Mouse (Mus musculus) CD4-positive, CD25-positive, alpha-beta regulatory T cell, adult 2 months (primary cell): ENCODE results near the gene Gm10065.
"Not testable (repeated sequence)": the region's sequence is repeated elsewhere in the genome, so short reads cannot be mapped to it uniquely, and the experiment has no call there.

Experiments used
- DNase-seq: peaks from one replicate; pipeline ENCODE4 v3.0.0-alpha.2; 2012; ENCODE audit warnings: low read depth, low spot score

Gm10065 gene

DNA sequence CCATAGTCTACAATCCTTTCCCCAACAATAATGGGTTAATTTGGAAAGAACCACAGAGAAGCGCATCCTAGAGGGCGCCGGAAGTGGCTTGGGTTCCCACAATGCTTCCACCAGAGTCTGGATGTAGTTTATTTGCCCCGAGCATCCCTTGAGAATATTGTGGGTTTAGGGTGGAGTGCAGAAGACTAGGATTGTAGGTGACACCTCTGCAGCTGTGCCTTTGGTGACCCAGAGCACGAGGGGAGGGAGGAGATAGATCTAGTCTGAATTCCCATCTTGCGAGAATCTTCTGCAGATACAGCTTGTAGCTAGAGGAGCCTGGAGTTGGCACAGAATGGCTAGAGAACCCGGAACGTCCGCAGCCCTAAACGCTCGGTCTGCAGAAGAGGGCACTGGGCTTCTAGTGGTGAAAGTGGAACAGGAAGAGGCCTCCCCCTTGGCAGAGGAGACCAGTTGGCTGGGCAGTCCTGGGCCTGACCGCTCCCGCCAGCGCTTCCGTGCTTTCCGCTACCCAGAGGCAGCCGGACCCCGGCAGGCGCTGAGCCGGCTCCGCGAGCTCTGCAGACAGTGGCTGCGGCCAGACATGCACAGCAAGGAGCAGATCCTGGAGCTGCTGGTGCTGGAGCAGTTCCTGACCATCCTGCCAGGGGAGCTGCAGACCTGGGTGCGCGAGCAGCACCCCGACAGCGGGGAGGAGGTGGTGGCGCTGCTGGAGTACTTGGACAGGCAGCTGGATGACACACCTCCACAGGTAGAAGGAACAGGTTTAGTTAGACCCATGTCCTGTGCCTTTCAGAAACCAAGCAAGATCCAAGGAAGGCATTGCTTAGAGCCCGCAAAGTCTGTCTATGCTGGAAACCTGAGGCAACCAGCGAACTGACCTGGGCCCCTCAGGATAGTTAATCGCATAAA is at the start of gene Gm10065, which contains the start of gene Zkscan4:
TSS of gene Gm10065 (minus strand) at position 683 of the 912 bp plus-strand sequence.
TSS of gene Zkscan4 (plus strand) at position 149 of the 912 bp plus-strand sequence.
- DNase-seq = peak; percentile 3

DNA sequence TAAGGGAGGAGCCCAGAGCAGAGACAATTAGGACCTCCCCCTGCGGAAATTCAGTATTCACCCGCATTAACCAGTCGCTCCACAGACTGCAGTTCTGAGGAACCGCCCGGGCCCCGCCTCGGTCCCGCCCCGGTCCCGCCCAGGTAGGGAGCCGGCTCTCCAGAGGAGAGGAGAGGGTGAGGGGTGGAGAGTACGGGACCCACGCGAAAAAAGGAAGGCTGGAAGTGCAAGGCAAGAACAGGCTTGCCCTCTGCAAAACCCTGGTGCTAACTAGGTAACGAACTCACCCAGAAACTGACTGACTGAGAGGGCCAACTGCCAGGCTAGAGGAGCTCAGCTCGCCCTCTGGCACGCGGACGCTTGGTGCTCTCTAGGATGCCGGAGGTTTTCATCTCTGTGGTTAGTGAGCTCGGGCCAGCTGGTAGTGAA is 27.0 kb upstream of the Gm10065 start:
- DNase-seq = peak; percentile 92

DNA sequence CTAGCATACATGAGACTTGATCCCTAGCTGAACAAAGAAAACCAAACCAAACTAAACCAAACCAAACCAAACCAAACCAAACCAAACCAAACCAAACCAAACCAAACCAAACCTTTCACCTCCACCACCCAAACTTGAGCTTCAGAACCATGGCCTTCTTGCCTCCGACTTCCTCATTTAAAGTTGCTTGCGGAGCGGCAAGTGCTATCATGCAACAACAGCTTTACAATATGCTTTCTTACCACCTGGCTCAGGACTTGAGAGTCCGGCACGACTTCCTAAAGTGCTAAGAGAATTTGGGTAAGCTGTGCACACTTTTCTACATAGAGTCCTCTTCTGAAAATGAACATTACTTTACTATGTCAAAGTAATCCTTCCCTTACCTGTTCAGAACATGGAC is 23.1 kb upstream of the Gm10065 start:
- DNase-seq = no peak

DNA sequence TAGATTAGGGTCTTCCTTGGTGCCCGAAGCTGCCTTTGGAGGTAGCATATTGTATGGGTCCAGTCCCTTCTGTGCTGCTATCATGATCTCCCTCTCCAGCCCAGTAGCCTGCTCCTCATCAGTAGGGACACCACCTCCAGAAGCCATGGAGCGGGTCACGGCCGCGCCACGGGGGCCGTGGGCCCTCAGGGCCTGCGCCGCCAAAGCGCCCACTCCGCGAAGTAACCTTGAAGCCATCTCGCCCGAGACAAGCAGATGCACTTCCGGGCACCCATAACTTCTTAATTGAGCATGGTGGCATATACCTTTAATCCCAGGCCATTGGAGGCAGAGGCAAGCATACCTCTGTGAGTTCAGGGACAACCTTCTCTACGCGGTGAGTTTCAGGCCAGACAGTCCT is 21.9 kb upstream of the Gm10065 start, which contains the start of gene Gm11273:
TSS of gene Gm11273 (minus strand) at position 237 of the 400 bp plus-strand sequence.
- not testable (repeated sequence) for DNase-seq

DNA sequence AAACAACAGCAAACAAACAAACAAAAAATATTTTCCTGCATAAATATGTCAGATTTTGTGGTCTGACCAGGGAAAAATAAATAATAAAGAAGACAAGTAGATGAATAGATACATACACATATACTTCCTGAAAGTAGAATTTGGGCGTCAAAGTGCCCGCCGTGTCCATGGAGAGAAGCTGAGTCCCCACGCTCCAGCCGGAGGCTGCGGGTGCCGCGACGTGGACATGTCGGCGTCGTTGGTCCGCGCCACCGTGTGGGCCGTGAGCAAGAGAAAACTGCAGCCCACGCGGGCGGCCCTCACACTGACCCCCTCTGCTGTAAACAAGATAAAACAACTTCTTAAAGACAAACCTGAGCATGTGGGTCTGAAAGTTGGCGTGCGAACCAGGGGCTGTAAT is 15.8 kb upstream of the Gm10065 start, which contains the start of gene AK157302:
TSS of gene AK157302 (plus strand) at position 144 of the 400 bp plus-strand sequence.
- DNase-seq = no peak

DNA sequence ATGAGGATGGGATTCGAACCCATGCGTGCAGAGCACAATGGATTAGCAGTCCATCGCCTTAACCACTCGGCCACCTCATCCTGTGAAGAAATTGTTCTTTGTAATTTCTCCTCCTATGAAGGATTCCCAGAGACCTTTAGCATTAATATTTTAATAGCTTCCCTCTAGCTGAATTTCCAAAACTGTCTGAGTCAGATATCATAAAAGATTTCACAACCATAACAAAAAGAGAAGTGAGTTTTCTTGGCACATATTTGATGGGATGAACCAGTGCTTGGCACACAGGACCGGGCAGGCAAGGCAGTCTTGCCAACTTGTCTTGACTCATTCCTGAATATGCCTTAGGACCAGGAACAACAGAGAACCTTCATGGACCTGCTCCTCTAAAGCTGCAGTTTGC is 13.6 kb upstream of the Gm10065 start:
- no peak for DNase-seq

DNA sequence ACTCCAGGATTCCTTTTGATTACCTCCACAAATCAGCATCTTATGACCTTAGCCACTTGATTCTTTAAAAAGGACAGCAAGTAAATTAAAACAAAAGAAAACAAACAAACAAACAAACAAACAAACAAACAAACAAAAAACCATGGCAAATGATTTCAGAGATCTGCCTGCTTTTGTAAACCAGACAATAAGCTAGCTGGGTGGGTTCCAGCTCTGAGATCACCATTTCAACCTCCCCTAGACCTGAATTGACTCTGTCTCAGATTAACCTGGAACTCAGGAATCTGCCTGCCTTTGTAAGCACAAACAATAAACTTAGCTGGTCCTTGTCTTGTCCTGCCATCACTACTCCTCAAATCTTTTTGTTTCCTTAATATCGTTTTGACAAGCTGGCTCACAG is 7.6 kb upstream of the Gm10065 start:
- DNase-seq = no peak

DNA sequence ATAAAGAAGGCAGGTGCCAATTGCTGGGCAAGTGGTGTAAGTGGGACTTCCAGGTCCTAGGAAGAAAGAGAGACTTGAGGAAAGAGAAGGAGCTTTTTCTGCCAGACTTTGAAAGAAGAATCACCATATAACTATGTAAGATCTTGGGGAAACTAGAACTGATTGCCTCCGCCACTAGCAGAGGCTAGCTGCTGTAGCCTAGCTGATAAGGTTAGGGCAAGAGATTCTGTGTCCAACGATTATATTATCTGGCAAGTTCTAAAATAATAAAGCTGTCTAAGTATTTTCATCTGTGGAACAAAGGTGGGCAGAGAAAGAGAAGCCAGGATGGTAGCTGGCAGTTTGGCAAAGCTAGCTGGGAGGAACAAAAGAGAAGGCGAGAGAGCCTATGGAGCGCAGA is 6.8 kb downstream of the Gm10065 start:
- DNase-seq = no peak

DNA sequence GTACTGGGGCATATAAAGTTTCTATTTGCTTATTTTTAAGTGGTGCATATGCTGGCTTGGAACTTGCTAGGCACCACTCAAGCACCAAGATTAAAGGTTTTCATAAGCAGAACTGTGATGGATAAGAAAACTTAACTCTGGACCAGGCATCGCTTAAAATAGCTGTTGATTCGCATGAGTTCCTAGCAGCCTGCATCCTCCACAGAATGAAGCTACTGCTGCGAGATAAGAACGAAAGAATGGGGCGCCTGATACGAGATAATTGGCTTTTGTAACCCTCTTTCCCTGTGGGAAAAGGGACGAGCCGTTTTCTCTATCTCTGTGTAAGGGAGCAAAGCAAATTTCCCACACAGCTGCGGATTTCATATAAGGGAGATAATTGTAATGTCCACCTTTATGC is 10.1 kb downstream of the Gm10065 start:
- no peak for DNase-seq

DNA sequence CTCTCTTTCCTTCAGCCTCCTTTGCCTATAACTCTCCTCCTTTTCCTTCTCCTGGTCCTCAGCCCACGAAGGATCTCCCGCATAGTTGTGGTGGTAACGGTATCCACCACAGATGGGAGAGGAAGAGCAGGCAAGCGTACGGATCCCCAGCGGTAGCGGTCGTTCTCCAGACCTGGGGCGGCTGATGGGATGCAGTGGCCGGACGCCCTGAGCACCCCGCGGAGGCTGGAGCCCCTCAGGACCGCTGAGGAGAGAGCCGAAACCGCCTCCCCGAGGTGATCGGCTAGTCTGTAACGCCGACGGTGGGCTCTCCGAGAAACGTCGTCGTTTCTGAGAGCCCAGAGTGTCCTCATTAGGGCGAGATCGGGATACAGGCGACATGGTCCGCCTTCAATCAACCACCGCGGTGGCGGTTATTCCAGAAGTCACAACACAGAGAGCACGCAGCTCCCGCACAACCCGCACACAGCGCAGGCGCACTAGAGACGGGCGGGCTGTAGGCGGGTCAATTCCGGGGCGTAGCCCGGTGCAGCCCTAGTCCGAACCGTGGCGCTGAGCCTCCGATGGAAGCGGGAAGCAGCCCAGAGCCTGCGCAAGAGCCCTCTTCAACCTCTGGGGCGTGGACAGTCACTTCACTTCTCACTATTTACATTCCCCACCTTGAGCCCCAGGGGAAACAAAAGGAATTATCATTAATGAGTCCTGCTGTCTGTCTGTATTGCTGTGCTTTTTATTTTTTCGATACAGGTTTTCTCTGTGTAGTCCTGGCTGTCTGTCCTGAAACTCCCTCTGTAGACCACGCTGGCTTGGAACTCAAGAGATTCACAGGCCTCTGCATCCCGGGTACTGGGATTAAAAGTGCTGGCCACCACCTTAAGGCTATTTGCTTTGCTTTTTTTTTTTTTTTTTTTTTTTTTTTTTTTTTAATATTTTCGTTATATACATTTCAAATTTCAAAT is 10.9 kb downstream of the Gm10065 start, which contains the start of gene Nkapl:
TSS of gene Nkapl (minus strand) at position 449 of the 959 bp plus-strand sequence.
- peak; percentile 84 for DNase-seq

DNA sequence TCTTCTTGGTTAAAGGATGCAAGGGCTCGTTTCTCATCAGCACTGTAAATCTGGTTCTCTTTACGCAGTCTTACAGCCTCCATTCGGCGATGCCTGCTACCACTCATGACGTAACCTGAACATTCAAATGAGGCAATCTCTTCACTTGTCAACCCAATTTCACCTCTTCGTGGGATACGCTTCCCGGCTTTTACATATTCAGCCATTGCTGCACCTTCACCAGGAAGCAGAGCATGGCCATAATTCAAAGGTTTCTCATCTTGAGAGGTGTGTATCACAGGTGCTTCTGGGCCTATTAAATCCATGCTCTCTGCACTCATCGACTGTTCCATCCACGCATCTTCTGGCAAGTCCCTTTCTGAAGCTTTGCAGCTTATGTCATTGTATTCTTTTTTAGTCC is 11.9 kb downstream of the Gm10065 start:
- no peak for DNase-seq

DNA sequence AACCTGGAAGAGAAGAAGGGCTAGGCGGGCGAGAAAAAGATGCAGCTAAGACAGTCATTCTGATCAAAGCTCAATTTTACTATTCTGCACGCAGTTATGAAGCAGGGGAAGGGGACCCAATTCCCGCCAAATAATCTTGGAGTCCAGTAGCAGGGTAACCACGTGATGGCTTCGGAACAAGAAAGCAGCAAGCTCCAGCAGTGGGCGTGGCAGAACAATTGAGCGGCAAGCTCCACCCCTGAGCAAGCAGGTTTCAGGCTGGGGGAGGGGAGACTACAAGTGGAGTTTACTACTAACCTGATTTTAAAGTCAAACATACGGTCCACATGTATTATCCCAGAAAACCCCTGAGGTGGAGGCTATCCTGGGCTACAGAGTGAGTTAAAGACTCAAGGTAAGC is 16.7 kb downstream of the Gm10065 start:
- not testable (repeated sequence) for DNase-seq

DNA sequence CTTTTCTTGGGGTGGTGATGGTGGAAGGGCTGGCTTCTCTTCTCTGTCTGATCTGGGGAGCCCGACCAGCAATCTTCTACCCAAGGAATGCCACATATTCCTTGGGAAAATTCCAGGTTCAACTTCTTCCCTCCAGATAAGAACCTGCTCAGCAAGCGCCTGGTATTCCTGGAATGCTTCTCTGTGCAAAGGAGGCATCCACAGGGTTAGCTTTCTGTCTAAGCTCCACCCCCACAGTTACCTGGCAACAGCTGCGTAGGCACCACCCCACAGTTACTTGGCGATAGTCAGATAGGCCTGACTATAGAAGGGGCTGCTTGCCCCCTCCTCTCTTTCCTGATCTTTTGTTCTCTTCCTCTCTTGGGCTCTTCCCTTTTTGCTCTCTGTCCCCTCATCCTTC is 22.9 kb downstream of the Gm10065 start:
- DNase-seq = no peak

DNA sequence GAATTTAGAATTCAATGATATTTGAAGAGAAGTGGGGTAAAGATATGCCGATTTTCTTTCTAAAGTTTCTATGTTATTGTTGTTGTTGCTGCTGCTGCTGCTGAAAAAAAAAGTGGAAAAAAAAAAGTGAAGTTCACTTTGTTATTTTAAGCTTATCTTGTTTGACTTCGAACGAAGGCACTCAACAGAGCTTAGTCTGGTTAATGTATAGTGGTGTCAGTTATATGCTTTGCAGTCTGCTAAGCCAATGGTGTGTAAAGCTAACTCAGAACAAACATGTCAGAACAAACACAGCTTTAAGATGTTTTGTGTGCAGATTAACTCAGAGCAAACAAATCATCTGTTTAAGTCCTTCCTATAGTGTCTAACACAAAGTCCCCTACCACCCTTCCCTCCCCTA is 25.1 kb downstream of the Gm10065 start:
- DNase-seq = no peak

DNA sequence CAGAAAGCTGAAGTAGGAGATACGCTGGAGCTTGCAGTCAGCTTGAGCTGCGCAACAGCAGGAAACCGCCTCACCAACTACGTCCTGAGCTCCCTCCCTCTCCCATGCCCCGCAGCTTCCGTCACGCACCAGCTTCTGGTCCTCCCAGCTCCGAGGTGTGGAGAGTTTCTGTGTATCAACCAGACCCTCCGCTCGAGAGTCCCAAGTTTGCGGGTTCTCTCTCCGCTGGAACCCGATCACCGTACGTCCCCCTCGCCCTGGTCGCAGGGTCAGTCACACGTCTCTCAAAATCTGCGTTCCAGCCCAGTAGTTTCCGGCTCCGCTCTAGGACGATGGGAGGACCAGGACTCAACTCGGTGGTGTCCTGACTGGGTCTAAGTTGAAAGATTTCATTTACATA is 25.8 kb downstream of the Gm10065 start, which contains the start of gene Zscan26:
TSS of gene Zscan26 (minus strand) at position 282 of the 400 bp plus-strand sequence.
- peak; percentile 86 for DNase-seq

DNA sequence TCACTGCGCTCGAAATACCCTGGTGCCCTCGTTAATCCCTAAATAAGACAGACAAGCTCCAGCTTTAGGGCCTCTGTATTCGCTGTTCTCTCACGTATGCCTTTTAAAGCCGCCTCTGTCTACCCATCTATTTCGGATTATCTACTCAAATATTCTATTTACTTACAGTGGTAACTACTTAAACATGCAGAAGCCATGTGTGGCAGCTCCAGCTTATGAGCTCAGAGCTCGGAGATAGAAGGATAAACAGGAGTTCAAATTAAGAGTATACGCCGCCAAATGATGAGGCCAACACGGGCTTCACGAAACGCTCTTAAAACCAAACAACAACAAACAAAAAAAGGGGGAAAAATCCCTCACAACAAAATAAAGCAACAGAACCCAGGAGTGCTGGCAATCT is 26.2 kb downstream of the Gm10065 start:
- no peak for DNase-seq

DNA sequence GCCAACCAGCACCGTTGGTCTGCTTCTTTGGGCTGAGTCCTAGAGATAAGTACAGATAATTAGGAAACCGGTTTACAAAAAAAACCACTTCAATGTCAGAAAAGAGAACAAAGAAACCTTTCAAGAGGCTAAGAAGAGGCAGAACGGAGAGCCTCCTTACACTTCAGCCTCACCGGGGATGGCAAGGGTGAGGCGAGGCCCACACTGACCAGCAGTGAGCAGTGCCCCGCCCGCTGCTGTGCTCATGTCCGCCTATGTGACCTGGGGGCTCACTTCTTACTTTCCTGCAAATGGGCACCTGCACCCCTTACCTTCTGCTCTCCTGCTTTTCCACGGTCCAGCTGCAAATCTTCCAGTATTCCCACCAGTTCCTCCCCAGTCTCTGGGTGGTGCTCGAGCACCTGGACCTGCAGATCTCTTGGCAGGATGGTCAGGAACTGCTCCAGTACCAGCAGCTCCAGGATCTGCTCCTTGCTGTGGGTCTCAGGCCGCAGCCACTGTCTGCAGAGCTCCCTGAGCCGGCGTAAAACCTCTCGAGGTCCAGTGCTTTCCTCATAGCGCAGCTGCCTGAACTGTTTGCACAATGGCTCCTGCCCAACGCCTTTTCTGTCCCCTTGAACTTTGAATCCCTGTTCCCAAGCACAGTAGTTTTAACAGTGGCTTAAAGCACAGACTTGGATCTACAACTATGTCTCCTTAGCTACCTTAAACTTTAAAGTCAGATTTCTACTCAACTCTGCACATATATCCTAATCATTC is 31.2 kb downstream of the Gm10065 start:
- DNase-seq = no peak

DNA sequence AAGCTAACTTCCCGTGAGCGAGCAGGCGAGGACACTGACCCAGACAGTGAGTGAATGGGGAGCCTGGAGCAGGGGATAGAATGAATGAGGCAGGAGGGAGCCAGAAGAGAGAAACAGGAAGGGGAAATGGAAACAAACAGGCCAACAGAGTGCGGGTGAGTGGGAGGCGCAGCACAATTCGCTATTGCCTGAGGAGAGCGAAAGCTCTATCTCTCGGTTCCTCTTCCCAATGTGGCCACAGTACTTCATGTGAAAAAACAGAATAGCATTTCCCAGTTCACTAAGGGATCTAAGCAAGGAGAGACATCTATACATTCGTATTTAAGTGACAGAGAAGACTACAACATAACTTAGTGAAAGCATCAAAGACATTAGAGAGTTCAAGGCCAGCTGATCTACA is 32.4 kb downstream of the Gm10065 start:
- no peak for DNase-seq

DNA sequence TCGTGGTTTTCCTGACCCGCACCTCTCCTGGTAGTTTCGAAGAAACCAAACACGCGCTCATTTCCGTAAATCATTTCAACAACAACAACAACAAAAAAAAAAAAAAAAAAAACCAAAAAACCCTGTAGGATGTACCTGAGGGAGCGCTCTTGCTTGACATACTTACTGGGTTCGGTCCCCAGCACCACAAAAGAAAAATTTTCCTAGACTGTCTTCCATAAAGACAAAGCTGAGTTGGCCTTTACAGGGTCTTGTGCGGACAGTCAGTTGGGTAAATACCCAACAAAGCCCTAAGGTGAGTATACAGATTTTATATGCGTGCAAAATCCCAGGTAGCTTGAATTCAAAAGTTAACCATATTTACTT is 38.1 kb downstream of the Gm10065 start:
- no peak for DNase-seq

DNA sequence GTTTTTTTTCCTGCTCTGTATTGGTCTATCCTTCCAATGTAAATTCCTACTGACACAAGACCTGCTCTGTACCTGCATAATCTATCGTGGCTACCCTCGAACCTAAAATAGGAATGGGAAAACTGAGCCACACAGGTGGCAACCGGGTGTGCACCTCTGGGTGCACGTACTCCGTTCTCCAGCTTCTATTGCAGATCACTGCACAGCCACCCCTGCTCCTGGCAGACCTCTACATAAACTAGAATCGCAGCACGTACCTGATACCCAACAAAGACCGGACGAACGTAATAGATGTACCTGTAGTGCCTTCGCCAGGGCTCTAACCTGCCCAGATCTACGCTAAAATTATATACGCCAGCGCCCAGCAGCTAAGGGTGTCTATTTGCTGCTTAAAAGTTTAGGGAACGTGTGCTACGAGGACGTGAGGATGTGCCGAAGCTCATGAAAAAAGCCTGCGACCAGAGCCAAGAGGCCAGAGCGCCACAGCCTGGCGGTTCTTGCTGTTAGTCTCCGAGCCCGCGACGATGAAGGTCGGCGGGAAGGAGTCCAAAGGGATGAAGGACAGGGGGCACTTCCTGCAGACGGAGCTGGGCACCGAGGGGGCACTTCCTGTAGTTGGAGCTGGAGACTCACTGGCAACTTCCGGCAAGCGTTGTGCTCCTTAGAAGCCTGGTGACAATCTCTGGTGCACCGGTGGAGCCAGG is 38.6 kb downstream of the Gm10065 start, which contains the start of gene Pgbd1:
TSS of gene Pgbd1 (minus strand) at position 556 of the 704 bp plus-strand sequence.
- DNase-seq = peak; percentile 65
